Mouse (Mus musculus) kidney, postnatal 10 days (tissue): Measurements from ENCODE around the gene Hdac9.

Source experiments
- DNase-seq: peaks from one replicate; pipeline ENCODE4 v3.0.0; 2021; ENCODE audit warnings: mixed read lengths

Hdac9 gene

GRCm38 (mm10) chr12:34688941-34689340 is 228.0 kb downstream of the Hdac9 start:
- no peak for DNase-seq

- peak; percentile 37 for DNase-seq
Measured at GRCm38 (mm10) chr12:34683375-34683774, 233.5 kb downstream of the Hdac9 start.

- no peak for DNase-seq
Measured at GRCm38 (mm10) chr12:34682657-34683056, 234.2 kb downstream of the Hdac9 start.

- DNase-seq: no peak
Measured at GRCm38 (mm10) chr12:34680576-34680975, 236.3 kb downstream of the Hdac9 start.

- no peak for DNase-seq
Measured at GRCm38 (mm10) chr12:34677110-34677509, 239.8 kb downstream of the Hdac9 start.

GRCm38 (mm10) chr12:34674235-34674634 is 242.7 kb downstream of the Hdac9 start:
- DNase-seq: no peak

GRCm38 (mm10) chr12:34673539-34673938 is 243.4 kb downstream of the Hdac9 start:
- no peak for DNase-seq

- DNase-seq: peak; percentile 85
Measured at GRCm38 (mm10) chr12:34664758-34665157, 252.1 kb downstream of the Hdac9 start.

- DNase-seq: no peak
Measured at GRCm38 (mm10) chr12:34661378-34661777, 255.5 kb downstream of the Hdac9 start.

GRCm38 (mm10) chr12:34660027-34660426 is 256.9 kb downstream of the Hdac9 start:
- DNase-seq: no peak

- DNase-seq: no peak
Measured at GRCm38 (mm10) chr12:34658568-34658967, 258.3 kb downstream of the Hdac9 start.

- DNase-seq: peak; percentile 61
Measured at GRCm38 (mm10) chr12:34658119-34658518, 258.8 kb downstream of the Hdac9 start.

GRCm38 (mm10) chr12:34653615-34654014 is 263.3 kb downstream of the Hdac9 start:
- no peak for DNase-seq

GRCm38 (mm10) chr12:34648753-34649152 is 268.1 kb downstream of the Hdac9 start:
- no peak for DNase-seq

GRCm38 (mm10) chr12:34641705-34642259 is 275.1 kb downstream of the Hdac9 start:
- DNase-seq: no peak

GRCm38 (mm10) chr12:34637238-34638124 is 279.4 kb downstream of the Hdac9 start:
- DNase-seq: no peak

- DNase-seq: no peak
Measured at GRCm38 (mm10) chr12:34619101-34619500, 297.8 kb downstream of the Hdac9 start.

GRCm38 (mm10) chr12:34618321-34618720 is 298.6 kb downstream of the Hdac9 start:
- no peak for DNase-seq

GRCm38 (mm10) chr12:34617836-34618235 is 299.1 kb downstream of the Hdac9 start:
- no peak for DNase-seq

- no peak for DNase-seq
Measured at GRCm38 (mm10) chr12:34614796-34615195, 302.1 kb downstream of the Hdac9 start.

- no peak for DNase-seq
Measured at GRCm38 (mm10) chr12:34612511-34612910, 304.4 kb downstream of the Hdac9 start.

GRCm38 (mm10) chr12:34604521-34604920 is 312.4 kb downstream of the Hdac9 start:
- DNase-seq: no peak

GRCm38 (mm10) chr12:34594167-34594793 is 322.6 kb downstream of the Hdac9 start:
- no peak for DNase-seq

- DNase-seq: no peak
Measured at GRCm38 (mm10) chr12:34587171-34587570, 329.7 kb downstream of the Hdac9 start.
